Mouse (Mus musculus) frontal cortex, postnatal 25 days (tissue): ENCODE measurements around the gene Lck.

Source experiments
- DNase-seq, 2 experiments: peaks; one replicate each; pipeline ENCODE4 v3.0.0; 2022; ENCODE audit warnings: low spot score in 2 of 2

The Lck gene

GRCm38 (mm10) chr4:129508834-129509600, 64.4 kb downstream of the Lck start:
- DNase-seq, result no peak

DNA sequence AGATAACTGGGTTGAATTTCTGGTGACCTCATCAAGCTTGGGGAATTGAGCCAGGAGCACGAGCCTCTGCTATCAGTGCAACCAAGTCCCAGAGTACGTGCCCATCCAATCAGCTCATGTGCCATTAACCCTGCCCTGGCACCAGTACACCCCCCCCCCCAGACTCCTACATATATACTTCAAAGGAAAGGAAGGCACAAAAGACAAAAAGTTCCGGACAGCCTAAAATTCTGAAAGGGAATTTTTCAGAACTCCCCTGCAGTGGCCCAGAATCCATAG, 65.3 kb downstream of the Lck start:
- no peak for DNase-seq

DNA sequence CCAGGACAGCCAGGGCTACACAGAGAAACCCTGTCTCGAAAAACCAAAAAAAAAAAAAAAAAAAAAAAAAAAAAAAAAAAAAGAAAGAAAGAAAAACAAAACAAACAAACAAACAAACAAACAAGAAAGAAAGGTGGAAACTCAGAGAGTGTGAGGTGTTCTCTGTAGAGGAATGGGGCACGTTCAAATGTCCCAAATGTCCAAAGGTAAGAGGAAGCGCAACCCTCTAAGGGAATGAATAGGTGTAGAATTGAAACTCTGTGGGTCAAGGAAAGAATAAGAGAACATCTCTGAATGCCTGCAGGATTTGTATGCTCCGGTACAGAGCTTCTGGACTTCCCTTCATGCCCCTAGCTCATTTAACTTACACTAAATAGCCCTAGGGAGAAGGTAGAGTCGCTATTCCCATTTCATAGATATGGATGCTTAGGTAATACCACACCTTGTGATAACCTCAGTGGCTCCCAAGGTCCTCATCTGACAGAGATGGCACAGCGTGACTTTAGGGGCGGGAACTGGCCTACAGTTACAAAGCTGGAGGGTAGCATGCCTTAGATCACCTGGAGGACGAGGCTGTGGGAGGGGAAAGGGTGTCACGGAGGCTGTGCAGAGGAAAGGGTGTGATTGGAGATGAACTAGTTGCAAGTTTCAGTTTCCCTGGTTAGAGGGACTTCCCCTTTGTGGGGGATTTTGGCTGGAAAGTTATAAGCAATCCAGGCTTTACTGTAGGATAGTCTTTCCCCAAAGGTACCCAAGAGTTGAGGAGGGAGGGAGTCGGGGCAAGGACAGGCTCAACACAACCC, 65.8 kb downstream of the Lck start:
- no peak for DNase-seq

- DNase-seq, result no peak
These were observed 67.9 kb downstream of the Lck start for GRCm38 (mm10) chr4:129505511-129505910.

DNA sequence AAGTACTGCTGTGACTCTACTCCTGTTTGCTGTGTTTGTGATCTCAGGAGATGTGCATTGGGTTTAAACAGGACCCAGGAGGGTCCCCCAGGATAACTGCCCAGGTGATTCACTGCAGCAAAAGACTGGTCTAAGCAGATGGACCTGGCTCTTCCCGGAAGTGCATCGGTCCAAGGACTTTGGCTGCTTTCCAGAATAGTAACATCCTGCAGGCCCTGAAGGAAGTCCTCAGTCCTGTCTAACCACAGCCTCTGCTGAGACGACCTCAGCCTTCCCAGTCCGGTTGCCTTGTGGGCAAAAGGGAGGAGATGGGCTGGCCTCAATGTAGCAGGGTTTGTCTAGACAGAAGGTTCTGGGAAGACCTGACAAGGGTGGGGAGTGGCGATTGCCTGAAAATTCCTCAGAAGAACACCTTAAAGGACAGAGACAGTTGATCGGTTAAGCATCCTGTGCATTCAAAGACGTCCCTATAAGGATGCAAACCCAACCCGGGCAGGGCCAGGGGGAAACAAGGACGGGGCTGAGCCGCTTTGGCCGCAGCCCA, 70.5 kb downstream of the Lck start:
- DNase-seq, result no peak

DNA sequence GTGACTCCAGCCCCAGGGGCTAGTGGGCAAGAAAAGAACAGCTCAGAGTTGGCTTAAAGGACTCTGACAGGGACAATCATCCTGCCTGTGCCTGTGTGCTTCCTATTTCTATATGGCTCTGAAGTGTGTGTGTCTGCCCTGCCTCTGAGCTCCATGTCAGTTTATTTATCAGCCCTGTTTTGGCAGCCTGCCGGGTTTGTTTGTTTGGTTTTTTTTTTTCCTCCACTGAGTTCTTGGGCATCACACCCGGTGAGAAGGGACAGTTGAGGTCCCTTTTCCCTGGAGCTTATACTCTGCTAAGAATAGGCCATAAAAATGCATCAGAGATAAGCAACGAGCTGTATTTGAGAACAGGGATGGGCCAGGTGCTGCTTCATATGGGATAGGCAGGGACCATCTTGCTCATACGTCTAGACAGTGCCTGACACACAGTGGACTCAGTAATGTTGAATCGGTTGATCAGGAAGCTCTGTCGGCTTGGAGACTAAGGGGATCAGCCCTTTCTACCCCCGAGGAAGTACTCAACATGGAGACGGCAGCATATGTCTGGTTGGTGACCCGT, 71.0 kb downstream of the Lck start:
- DNase-seq, result no peak

GRCm38 (mm10) chr4:129500607-129501566, 72.6 kb downstream of the Lck start:
- peak; percentile 40 to 49 for DNase-seq

GRCm38 (mm10) chr4:129500017-129500416, 73.4 kb downstream of the Lck start:
- DNase-seq, result no peak

DNA sequence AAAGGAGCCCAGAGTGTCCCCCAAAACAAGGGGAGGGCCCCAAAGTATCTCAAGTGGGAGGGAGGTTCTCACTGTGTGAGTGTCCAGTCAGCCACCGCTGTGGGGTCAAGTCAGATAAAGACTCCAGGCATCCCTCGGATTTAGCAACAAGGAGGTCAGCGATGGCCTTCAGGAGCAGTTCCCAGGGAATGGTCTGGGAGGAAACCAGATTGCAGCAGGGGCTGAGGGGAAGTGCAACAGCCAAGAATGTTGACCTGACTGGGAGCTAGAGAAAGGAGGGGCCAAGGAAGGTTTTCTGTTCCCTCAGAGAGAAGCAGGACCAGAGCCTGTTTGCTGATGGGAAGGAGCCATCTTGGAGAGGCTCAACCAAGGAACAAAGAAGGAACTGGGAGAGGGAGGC, 74.5 kb downstream of the Lck start:
- DNase-seq, result no peak
